Mouse (Mus musculus): ENCODE measurements around the gene 1700030K09Rik. TPM values are rescaled to one million over a fixed set of nuclear protein-coding genes. Genes with fewer than 3 reads are reported as not detected.

The 1700030K09Rik gene
- polyA plus RNA-seq (2014; fragmentation: Nextera tagmentation; extraction: Ambion mirVana) = 13.9 and 14.6 TPM in 2 replicates

DNA sequence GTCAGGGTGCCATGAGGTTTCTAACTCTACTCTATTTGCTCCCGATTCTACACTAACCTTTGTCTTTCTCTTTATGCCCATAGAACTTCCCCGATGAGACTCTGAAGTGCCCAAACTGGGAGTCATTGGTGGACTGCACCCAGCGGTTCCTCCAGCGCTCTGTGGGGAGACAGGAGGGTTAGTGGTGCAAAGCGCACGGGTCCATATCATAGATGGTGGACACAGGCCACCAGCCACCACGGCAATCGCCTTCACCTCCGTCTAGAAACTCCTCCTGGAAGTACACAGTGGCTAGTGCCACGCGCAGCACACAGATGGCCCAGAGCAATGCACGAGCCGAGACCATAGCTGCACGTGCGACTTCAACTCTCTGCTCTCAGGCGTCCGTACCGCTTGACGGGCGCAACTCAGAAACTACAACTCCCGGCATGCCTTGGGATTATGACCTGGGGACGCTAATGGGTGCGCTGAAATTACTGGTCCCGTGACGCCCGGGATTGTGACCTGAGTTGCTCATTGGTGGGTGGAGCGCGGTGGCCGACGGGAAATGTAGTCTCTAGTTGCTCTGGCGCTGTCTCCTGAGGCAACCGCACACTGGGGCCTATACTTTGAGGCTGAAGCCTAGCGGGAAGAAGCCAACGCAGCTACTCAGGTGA, at the start of gene 1700030K09Rik, which contains the start of gene Calr3:
1700030K09Rik (plus strand) TSS at position 543 of the 656 bp plus-strand sequence.
Calr3 (minus strand) TSS at position 533 of the 656 bp plus-strand sequence.
- H3K9me3 ChIP-seq (ENCODE audit: control insufficient read depth, low read length) = no peaks in the 10 kb centered on the region
- H3K36me3 ChIP-seq (ENCODE audit: control insufficient read depth, insufficient read depth, low read length) = peaks cover 4% of the 10 kb centered on the region; the same call in 1 of the 2 replicates
- H3K4me3 ChIP-seq (ENCODE audit: low read length) = peak within 1 kb of the TSS; percentile 38
- WGBS = 5% methylated on average over 34 of the region's 34 CpGs
- H3K27me3 ChIP-seq (ENCODE audit: control insufficient read depth, insufficient read depth, low read length) = no peaks in the 10 kb centered on the region
- peak; percentile 99 for ATAC-seq (ENCODE audit: low FRiP score, low TSS enrichment)
- H3K9ac ChIP-seq (ENCODE audit: low read depth, low read length) = peak within 1 kb of the TSS; percentile 61
- H3K27ac ChIP-seq (ENCODE audit: low read depth, low read length) = no peak within 1 kb of the TSS
- H3K4me1 ChIP-seq (ENCODE audit: control insufficient read depth, insufficient read depth, low read length) = no peaks in the 10 kb centered on the region
- peak within 1 kb of the TSS; percentile 78 for H3K4me2 ChIP-seq (replicated peaks; ENCODE audit: low read depth, low read length)

DNA sequence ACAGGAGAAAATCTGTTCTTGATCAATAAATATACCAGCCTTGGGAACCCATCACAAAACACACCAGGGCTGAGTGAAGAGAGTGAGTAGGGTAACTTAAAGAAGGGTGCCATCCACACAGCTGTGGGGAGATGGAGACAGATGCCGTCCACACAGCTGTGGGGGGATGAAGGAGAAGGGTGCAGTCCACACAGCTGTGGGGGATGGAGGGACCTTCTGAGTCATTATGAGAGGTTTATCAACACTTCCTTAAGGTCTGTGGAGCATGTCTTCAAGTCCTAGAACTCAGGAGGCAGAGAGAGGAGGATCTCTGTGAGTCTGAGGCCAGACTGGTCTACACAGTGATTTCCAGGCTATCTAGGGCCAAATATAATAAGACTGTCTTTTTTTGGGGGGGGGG, 42.3 kb upstream of the 1700030K09Rik start:
- H3K4me3 ChIP-seq (ENCODE audit: low read length) = no peak overlapping the region
- WGBS = 90% methylated on average over 1 of the region's 1 CpGs

DNA sequence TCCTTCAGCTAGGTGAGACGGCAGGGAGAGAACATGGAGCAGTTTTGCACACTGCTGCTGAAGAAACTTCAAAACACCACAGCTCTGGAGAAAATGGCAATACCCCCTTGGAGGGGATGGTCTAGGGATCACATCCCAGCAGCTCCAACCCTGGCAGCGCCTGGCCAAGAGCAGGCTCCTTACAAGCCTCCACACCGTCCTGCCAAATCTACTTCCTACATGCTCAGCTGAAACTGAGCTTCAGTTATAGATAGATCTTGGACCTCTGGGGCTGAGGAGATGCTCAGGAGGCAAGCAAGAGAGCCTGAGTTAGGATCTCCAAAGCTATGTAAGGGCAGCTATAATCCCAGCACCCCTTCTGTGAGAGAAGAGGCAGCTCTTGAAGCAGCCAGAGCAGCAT, 40.7 kb upstream of the 1700030K09Rik start:
- 95% methylated on average over 3 of the region's 3 CpGs for WGBS
- H3K27ac ChIP-seq (ENCODE audit: low read depth, low read length) = no peak overlapping the region
- no peaks in the 10 kb centered on the region for H3K27me3 ChIP-seq (ENCODE audit: control insufficient read depth, insufficient read depth, low read length)
- H3K4me3 ChIP-seq (ENCODE audit: low read length) = no peak overlapping the region
- no peak overlapping the region for H3K9ac ChIP-seq (ENCODE audit: low read depth, low read length)
- H3K4me1 ChIP-seq (ENCODE audit: control insufficient read depth, insufficient read depth, low read length) = no peaks in the 10 kb centered on the region
- H3K4me2 ChIP-seq (replicated peaks; ENCODE audit: low read depth, low read length) = no peak overlapping the region
- H3K36me3 ChIP-seq (ENCODE audit: control insufficient read depth, insufficient read depth, low read length) = peaks cover 13% of the 10 kb centered on the region
- H3K9me3 ChIP-seq (ENCODE audit: control insufficient read depth, low read length) = no peaks in the 10 kb centered on the region
- ATAC-seq (ENCODE audit: low FRiP score, low TSS enrichment) = no peak

More for the DNA sequence above, 42.3 kb upstream of the 1700030K09Rik start:
- Histone ChIP-seq H3K27ac (ENCODE audit: low read depth, low read length) (no peak overlapping the region), H3K9ac (ENCODE audit: low read depth, low read length) (no peak overlapping the region), H3K9me3 (ENCODE audit: control insufficient read depth, low read length) (no peaks in the 10 kb centered on the region), H3K4me1 (ENCODE audit: control insufficient read depth, insufficient read depth, low read length) (no peaks in the 10 kb centered on the region), H3K36me3 (ENCODE audit: control insufficient read depth, insufficient read depth, low read length) (peaks cover 20% of the 10 kb centered on the region), H3K4me2 (replicated peaks; ENCODE audit: low read depth, low read length) (no peak overlapping the region), H3K27me3 (ENCODE audit: control insufficient read depth, insufficient read depth, low read length) (no peaks in the 10 kb centered on the region)
- ATAC-seq (ENCODE audit: low FRiP score, low TSS enrichment) = no peak

DNA sequence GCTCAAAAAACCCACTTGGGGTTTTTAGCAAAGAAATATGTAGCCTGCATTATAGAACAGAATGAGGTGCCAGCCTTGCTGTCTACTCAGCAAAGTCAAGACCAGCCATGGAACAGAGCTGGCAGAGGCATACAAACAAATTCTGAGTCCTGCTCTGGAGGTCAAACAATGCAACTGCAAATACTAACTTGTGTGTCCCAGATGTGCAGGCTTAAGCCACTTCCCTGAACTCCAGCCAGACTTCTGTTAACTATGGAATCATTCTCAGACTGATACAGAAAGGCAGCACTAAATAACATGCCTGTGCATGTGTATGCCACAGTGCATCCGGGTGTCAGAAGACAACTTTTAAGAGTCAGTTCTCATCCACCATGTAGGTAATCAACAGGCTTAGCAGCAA, 35.8 kb upstream of the 1700030K09Rik start:
- Histone ChIP-seq H3K9ac (ENCODE audit: low read depth, low read length) (no peak overlapping the region), H3K9me3 (ENCODE audit: control insufficient read depth, low read length) (no peaks in the 10 kb centered on the region), H3K27ac (ENCODE audit: low read depth, low read length) (no peak overlapping the region), H3K4me2 (replicated peaks; ENCODE audit: low read depth, low read length) (no peak overlapping the region), H3K36me3 (ENCODE audit: control insufficient read depth, insufficient read depth, low read length) (peaks cover 5% of the 10 kb centered on the region; the same call in 1 of the 2 replicates), H3K4me3 (ENCODE audit: low read length) (no peak overlapping the region), H3K4me1 (ENCODE audit: control insufficient read depth, insufficient read depth, low read length) (0 out of 2 replicates have a peak, but pooled peaks cover 5% of the 10 kb centered on the region), H3K27me3 (ENCODE audit: control insufficient read depth, insufficient read depth, low read length) (no peaks in the 10 kb centered on the region)
- 95% methylated on average over 1 of the region's 1 CpGs for WGBS
- ATAC-seq (ENCODE audit: low FRiP score, low TSS enrichment) = no peak

DNA sequence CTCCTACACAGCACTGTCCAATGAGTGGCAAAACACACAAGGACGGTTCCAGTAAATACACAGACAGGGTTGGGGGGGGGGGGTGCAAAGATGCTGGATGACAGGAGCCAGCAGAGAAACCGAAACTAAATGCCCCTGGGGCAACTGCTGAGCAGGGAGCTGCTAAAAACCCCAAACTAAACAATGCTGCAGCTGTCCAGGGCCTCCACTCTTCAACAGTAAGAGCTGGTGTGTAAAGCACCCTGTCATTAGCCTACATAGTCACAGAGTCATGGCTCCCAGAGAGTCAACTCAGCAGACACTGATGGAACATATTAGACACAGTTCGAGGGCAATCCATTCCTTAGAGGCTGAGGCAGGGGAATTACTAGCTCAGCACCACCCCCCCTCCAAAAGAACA, 34.2 kb upstream of the 1700030K09Rik start:
- Histone ChIP-seq H3K4me2 (replicated peaks; ENCODE audit: low read depth, low read length) (no peak overlapping the region), H3K4me1 (ENCODE audit: control insufficient read depth, insufficient read depth, low read length) (0 out of 2 replicates have a peak, but pooled peaks cover 5% of the 10 kb centered on the region), H3K27ac (ENCODE audit: low read depth, low read length) (no peak overlapping the region), H3K9me3 (ENCODE audit: control insufficient read depth, low read length) (no peaks in the 10 kb centered on the region), H3K4me3 (ENCODE audit: low read length) (no peak overlapping the region), H3K9ac (ENCODE audit: low read depth, low read length) (no peak overlapping the region), H3K27me3 (ENCODE audit: control insufficient read depth, insufficient read depth, low read length) (no peaks in the 10 kb centered on the region), H3K36me3 (ENCODE audit: control insufficient read depth, insufficient read depth, low read length) (peaks cover 7% of the 10 kb centered on the region; the same call in 1 of the 2 replicates)
- WGBS = 52% methylated on average over 3 of the region's 3 CpGs
- no peak for ATAC-seq (ENCODE audit: low FRiP score, low TSS enrichment)

DNA sequence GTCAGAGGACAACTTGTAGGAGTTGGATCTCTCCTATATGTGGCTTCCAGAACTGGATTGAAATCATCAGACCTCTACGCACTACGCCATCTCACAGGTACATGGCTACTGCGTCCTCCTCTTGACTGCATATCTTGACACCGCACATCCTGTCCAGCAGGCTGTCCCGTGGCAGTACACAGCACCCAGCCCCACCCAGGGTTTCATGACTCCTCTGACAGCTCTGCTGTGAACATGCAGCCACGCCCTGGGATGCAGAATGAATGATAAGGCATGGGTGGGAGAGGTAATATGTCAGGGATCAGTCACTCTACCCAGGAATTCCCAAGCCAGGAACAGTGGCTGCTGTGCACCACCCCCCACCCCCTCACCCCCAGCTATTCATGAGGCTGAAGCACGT, 29.8 kb upstream of the 1700030K09Rik start:
- Histone ChIP-seq H3K4me1 (ENCODE audit: control insufficient read depth, insufficient read depth, low read length) (0 out of 2 replicates have a peak, but pooled peaks cover 9% of the 10 kb centered on the region), H3K27ac (ENCODE audit: low read depth, low read length) (no peak overlapping the region), H3K9ac (ENCODE audit: low read depth, low read length) (no peak overlapping the region), H3K27me3 (ENCODE audit: control insufficient read depth, insufficient read depth, low read length) (no peaks in the 10 kb centered on the region), H3K36me3 (ENCODE audit: control insufficient read depth, insufficient read depth, low read length) (peaks cover 10% of the 10 kb centered on the region; the same call in 1 of the 2 replicates), H3K4me2 (replicated peaks; ENCODE audit: low read depth, low read length) (no peak overlapping the region), H3K4me3 (ENCODE audit: low read length) (no peak overlapping the region), H3K9me3 (ENCODE audit: control insufficient read depth, low read length) (no peaks in the 10 kb centered on the region)
- WGBS = 85% methylated on average over 7 of the region's 7 CpGs
- ATAC-seq (ENCODE audit: low FRiP score, low TSS enrichment) = no peak

DNA sequence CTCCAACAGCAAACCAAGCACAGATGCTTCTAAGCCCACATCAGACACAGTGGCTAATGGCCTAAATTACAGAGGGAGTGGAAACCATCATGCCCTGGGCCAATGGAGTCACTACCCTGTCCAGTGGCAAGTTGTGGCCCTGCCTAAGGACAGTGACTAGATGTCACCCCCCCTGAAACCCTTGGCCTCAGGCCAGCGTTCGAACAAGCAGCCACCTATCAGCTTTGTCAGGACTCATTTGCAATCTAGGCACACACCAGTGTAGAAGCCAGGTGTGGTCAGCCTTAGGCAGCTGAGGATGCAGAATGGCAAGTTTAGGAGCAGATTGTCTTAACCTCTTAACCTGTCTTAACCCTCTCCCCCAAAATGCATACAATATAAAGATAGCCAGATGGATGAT, 28.4 kb upstream of the 1700030K09Rik start:
- Histone ChIP-seq H3K9ac (ENCODE audit: low read depth, low read length) (no peak overlapping the region), H3K4me2 (replicated peaks; ENCODE audit: low read depth, low read length) (no peak overlapping the region), H3K4me1 (ENCODE audit: control insufficient read depth, insufficient read depth, low read length) (peaks cover 15% of the 10 kb centered on the region), H3K27ac (ENCODE audit: low read depth, low read length) (no peak overlapping the region), H3K36me3 (ENCODE audit: control insufficient read depth, insufficient read depth, low read length) (peaks cover 11% of the 10 kb centered on the region; the same call in 1 of the 2 replicates), H3K4me3 (ENCODE audit: low read length) (no peak overlapping the region), H3K27me3 (ENCODE audit: control insufficient read depth, insufficient read depth, low read length) (no peaks in the 10 kb centered on the region), H3K9me3 (ENCODE audit: control insufficient read depth, low read length) (no peaks in the 10 kb centered on the region)
- no peak for ATAC-seq (ENCODE audit: low FRiP score, low TSS enrichment)
- 79% methylated on average over 2 of the region's 2 CpGs for WGBS

DNA sequence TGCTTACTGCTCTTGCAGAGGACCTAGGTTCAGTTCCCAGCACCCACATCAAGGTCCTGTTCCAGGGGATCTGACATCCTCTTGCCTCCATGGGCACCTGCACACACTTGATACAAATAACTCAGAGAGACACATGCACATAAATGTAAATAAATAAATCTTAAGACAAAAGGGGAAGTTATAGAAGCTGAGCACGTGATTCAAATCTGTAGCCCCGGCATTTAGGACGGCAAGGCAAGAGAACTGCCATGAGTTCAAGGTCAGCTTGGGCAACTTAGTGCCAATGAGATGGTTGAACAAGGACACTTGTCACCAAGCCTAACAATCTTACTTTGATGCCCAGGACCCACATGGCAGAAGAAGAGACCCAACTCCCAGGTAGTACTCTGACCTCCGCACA, 25.6 kb upstream of the 1700030K09Rik start:
- no peak overlapping the region for H3K27ac ChIP-seq (ENCODE audit: low read depth, low read length)
- no peak overlapping the region for H3K4me2 ChIP-seq (replicated peaks; ENCODE audit: low read depth, low read length)
- no peak overlapping the region for H3K9ac ChIP-seq (ENCODE audit: low read depth, low read length)
- no peaks in the 10 kb centered on the region for H3K27me3 ChIP-seq (ENCODE audit: control insufficient read depth, insufficient read depth, low read length)
- H3K9me3 ChIP-seq (ENCODE audit: control insufficient read depth, low read length) = no peaks in the 10 kb centered on the region
- WGBS = 95% methylated on average over 4 of the region's 4 CpGs
- no peak for ATAC-seq (ENCODE audit: low FRiP score, low TSS enrichment)
- peaks cover 18% of the 10 kb centered on the region for H3K4me1 ChIP-seq (ENCODE audit: control insufficient read depth, insufficient read depth, low read length)
- no peak overlapping the region for H3K4me3 ChIP-seq (ENCODE audit: low read length)
- H3K36me3 ChIP-seq (ENCODE audit: control insufficient read depth, insufficient read depth, low read length) = peaks cover 7% of the 10 kb centered on the region; the same call in 1 of the 2 replicates
